Mouse (Mus musculus) cerebellum, postnatal 25 days (tissue): Measurements from ENCODE around the gene Cacna2d2.
A peak's percentile ranks its signal among the peaks of the same experiment; 100 is the strongest.
"Not testable (repeated sequence)": the region's sequence is repeated elsewhere in the genome, so short reads cannot be mapped to it uniquely, and the experiment has no call there.

Experiments
- DNase-seq, 2 experiments: peaks; one replicate each; pipeline ENCODE4 v3.0.0; 2021; ENCODE audit warnings: mixed read lengths in 2 of 2

Gene Cacna2d2

GRCm38 (mm10) chr9:107556346-107556745 lies 156.9 kb downstream of the Cacna2d2 start:
- no peak for DNase-seq

- peak; percentile 94 to 95 for DNase-seq
These were observed 163.7 kb downstream of the Cacna2d2 start, which contains the start of gene Tusc2 for GRCm38 (mm10) chr9:107563029-107563581. Tusc2 (plus strand) TSS chr9:107563255.

GRCm38 (mm10) chr9:107565556-107565955 lies 166.1 kb downstream of the Cacna2d2 start:
- DNase-seq: not testable (repeated sequence)

- peak; percentile 83 to 91 for DNase-seq
These were observed 166.8 kb downstream of the Cacna2d2 start for GRCm38 (mm10) chr9:107566041-107566709.

GRCm38 (mm10) chr9:107566855-107567254 lies 167.4 kb downstream of the Cacna2d2 start:
- DNase-seq: no peak

GRCm38 (mm10) chr9:107567702-107568319 lies 168.4 kb downstream of the Cacna2d2 start, which contains the start of gene Hyal2:
Hyal2 (plus strand) TSS chr9:107567945.
- no peak for DNase-seq

GRCm38 (mm10) chr9:107568331-107569261 lies 169.2 kb downstream of the Cacna2d2 start:
- DNase-seq: peak; percentile 82 to 84

GRCm38 (mm10) chr9:107569270-107569669 lies 169.9 kb downstream of the Cacna2d2 start:
- DNase-seq: no peak

- DNase-seq: no peak
These were observed 170.6 kb downstream of the Cacna2d2 start for GRCm38 (mm10) chr9:107570016-107570415.

- no peak for DNase-seq
These were observed 171.4 kb downstream of the Cacna2d2 start for GRCm38 (mm10) chr9:107570845-107571244.

GRCm38 (mm10) chr9:107571534-107572326 lies 172.3 kb downstream of the Cacna2d2 start:
- no peak for DNase-seq

- DNase-seq: no peak
These were observed 172.9 kb downstream of the Cacna2d2 start for GRCm38 (mm10) chr9:107572327-107572662.

GRCm38 (mm10) chr9:107573774-107574173 lies 174.4 kb downstream of the Cacna2d2 start:
- not testable (repeated sequence) for DNase-seq

- DNase-seq: peak in 1 of 2 experiments; percentile 68
These were observed 176.4 kb downstream of the Cacna2d2 start for GRCm38 (mm10) chr9:107575579-107576356.

GRCm38 (mm10) chr9:107576357-107577107 lies 177.1 kb downstream of the Cacna2d2 start, which contains the start of gene Hyal1:
Hyal1 (plus strand) TSS chr9:107576927.
- peak; percentile 44 to 75 for DNase-seq

- DNase-seq: no peak
These were observed 178.5 kb downstream of the Cacna2d2 start for GRCm38 (mm10) chr9:107577871-107578270.

GRCm38 (mm10) chr9:107578587-107578986 lies 179.2 kb downstream of the Cacna2d2 start, which contains the start of gene Naa80:
Naa80 (plus strand) TSS chr9:107578887.
- DNase-seq: no peak
